Mouse (Mus musculus): ENCODE measurements around the gene Dync1i2. TPM values are rescaled to one million over a fixed set of nuclear protein-coding genes. Genes with fewer than 3 reads are reported as not detected.
A peak's percentile ranks its signal among the peaks of the same experiment; 100 is the strongest.

Gene Dync1i2
- polyA plus RNA-seq, 1 experiment from 2014 or later, result 80.9 TPM

- H3K4me2 ChIP-seq (ENCODE audit: low read length), result no peak overlapping the region
- no peak overlapping the region for H3K9ac ChIP-seq (ENCODE audit: low read depth, low read length)
- no peaks in the 10 kb centered on the region for H3K9me3 ChIP-seq (replicated peaks; ENCODE audit: low read length)
- WGBS, result 84% methylated on average over 2 of the region's 2 CpGs
- H3K4me1 ChIP-seq (replicated peaks; ENCODE audit: insufficient read depth, low read length), result no peaks in the 10 kb centered on the region
- no peaks in the 10 kb centered on the region for H3K27me3 ChIP-seq (ENCODE audit: insufficient read depth, low read length)
- TF ChIP-seq CTCF (IDR thresholded peaks at IDR 0.05; ENCODE audit: low read depth), result no peak
- H3K36me3 ChIP-seq (ENCODE audit: insufficient read depth, low read length), result 0 out of 2 replicates have a peak, but pooled peaks cover 5% of the 10 kb centered on the region
- ATAC-seq (replicated peaks; ENCODE audit: low FRiP score, low read depth) (no peak), DNase-seq (ENCODE audit: low spot score) (no peak)
- H3K4me3 ChIP-seq (replicated peaks; ENCODE audit: low read depth, low read length), result no peak overlapping the region
- H3K27ac ChIP-seq, result no peak overlapping the region
Observed at GRCm38 (mm10) chr2:71241505-71241904, 30.0 kb downstream of the Dync1i2 start.

GRCm38 (mm10) chr2:71242180-71242579 is 30.7 kb downstream of the Dync1i2 start:
- no peak overlapping the region for H3K9ac ChIP-seq (ENCODE audit: low read depth, low read length)
- WGBS, result 85% methylated on average over 3 of the region's 3 CpGs
- 0 out of 2 replicates have a peak, but pooled peaks cover 4% of the 10 kb centered on the region for H3K36me3 ChIP-seq (ENCODE audit: insufficient read depth, low read length)
- no peaks in the 10 kb centered on the region for H3K4me1 ChIP-seq (replicated peaks; ENCODE audit: insufficient read depth, low read length)
- H3K9me3 ChIP-seq (replicated peaks; ENCODE audit: low read length), result no peaks in the 10 kb centered on the region
- ATAC-seq (replicated peaks; ENCODE audit: low FRiP score, low read depth) (no peak), DNase-seq (ENCODE audit: low spot score) (no peak)
- no peak overlapping the region for H3K4me2 ChIP-seq (ENCODE audit: low read length)
- TF ChIP-seq CTCF (IDR thresholded peaks at IDR 0.05; ENCODE audit: low read depth), result peak; percentile 27; the same call in 1 of the 2 replicates
- H3K27me3 ChIP-seq (ENCODE audit: insufficient read depth, low read length), result no peaks in the 10 kb centered on the region
- no peak overlapping the region for H3K4me3 ChIP-seq (replicated peaks; ENCODE audit: low read depth, low read length)
- no peak overlapping the region for H3K27ac ChIP-seq

DNA sequence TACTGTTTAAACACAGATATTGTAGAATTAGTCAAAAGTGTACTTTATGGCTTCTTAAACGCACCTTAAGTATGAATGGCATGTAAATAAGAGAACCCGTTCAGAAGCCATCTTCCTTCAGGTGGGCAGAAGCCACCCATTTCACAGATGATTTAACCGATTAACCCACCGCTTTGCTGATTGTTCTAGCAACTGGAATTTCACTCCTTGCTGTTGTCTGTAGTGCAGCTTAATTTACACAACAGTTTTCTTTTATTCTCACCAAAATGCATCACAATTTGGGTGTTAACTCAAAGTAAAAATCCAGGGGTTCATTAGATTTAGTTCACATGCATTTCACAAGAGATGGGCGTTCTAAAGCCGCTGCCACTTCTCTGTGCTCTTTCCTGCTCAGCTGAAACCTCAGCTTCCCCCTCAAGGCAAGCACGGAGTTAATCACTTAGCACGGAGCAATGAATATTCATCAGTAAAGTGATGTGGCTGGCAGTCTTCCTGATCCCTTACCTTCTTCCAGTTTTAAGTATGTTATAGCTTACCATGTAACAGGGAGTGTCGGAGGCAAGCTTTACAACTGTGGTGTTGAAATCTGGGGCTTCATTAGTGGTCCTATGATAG is 31.7 kb downstream of the Dync1i2 start:
- no peak overlapping the region for H3K4me3 ChIP-seq (replicated peaks; ENCODE audit: low read depth, low read length)
- no peaks in the 10 kb centered on the region for H3K9me3 ChIP-seq (replicated peaks; ENCODE audit: low read length)
- ATAC-seq (replicated peaks; ENCODE audit: low FRiP score, low read depth), result no peak
- WGBS, result 71% methylated on average over 9 of the region's 9 CpGs
- no peak for DNase-seq (ENCODE audit: low spot score)
- H3K4me1 ChIP-seq (replicated peaks; ENCODE audit: insufficient read depth, low read length), result no peaks in the 10 kb centered on the region
- 0 out of 2 replicates have a peak, but pooled peaks cover 8% of the 10 kb centered on the region for H3K36me3 ChIP-seq (ENCODE audit: insufficient read depth, low read length)
- H3K4me2 ChIP-seq (ENCODE audit: low read length), result no peak overlapping the region
- no peak overlapping the region for H3K9ac ChIP-seq (ENCODE audit: low read depth, low read length)
- TF ChIP-seq CTCF (IDR thresholded peaks at IDR 0.05; ENCODE audit: low read depth), result no peak
- no peaks in the 10 kb centered on the region for H3K27me3 ChIP-seq (ENCODE audit: insufficient read depth, low read length)
- H3K27ac ChIP-seq, result no peak overlapping the region

DNA sequence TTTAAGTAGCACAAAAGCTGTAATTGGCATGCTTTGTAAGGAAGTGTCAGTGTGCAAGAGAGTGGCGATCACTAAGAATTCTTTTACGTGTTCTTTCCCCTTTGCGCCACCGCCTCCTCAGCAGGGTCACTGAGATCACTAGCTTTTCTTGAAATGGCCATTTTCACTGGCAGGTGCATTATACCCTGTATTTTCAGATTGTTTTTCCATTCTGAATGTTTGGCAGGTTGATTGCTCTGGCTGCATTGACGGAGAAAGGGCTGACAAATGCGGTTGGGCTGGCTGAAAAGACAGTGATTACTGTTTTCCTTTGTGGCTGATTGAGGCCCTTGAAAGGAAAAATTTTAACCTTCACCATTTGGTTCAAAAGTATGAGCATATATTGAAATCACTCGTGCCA is 33.3 kb downstream of the Dync1i2 start:
- 85% methylated on average over 7 of the region's 7 CpGs for WGBS
- no peak overlapping the region for H3K9ac ChIP-seq (ENCODE audit: low read depth, low read length)
- no peaks in the 10 kb centered on the region for H3K9me3 ChIP-seq (replicated peaks; ENCODE audit: low read length)
- H3K4me3 ChIP-seq (replicated peaks; ENCODE audit: low read depth, low read length), result no peak overlapping the region
- H3K27ac ChIP-seq, result no peak overlapping the region
- H3K4me1 ChIP-seq (replicated peaks; ENCODE audit: insufficient read depth, low read length), result no peaks in the 10 kb centered on the region
- peaks cover 14% of the 10 kb centered on the region for H3K36me3 ChIP-seq (ENCODE audit: insufficient read depth, low read length)
- ATAC-seq (replicated peaks; ENCODE audit: low FRiP score, low read depth), result no peak
- TF ChIP-seq CTCF (IDR thresholded peaks at IDR 0.05; ENCODE audit: low read depth), result no peak
- DNase-seq (ENCODE audit: low spot score), result no peak
- no peak overlapping the region for H3K4me2 ChIP-seq (ENCODE audit: low read length)
- no peaks in the 10 kb centered on the region for H3K27me3 ChIP-seq (ENCODE audit: insufficient read depth, low read length)

GRCm38 (mm10) chr2:71245416-71245815 is 33.9 kb downstream of the Dync1i2 start:
- no peak for ATAC-seq (replicated peaks; ENCODE audit: low FRiP score, low read depth)
- H3K27ac ChIP-seq, result no peak overlapping the region
- H3K4me3 ChIP-seq (replicated peaks; ENCODE audit: low read depth, low read length), result no peak overlapping the region
- DNase-seq (ENCODE audit: low spot score), result peak; percentile 49
- no peak overlapping the region for H3K4me2 ChIP-seq (ENCODE audit: low read length)
- H3K36me3 ChIP-seq (ENCODE audit: insufficient read depth, low read length), result peaks cover 19% of the 10 kb centered on the region
- no peaks in the 10 kb centered on the region for H3K4me1 ChIP-seq (replicated peaks; ENCODE audit: insufficient read depth, low read length)
- WGBS, result 84% methylated on average over 3 of the region's 3 CpGs
- TF ChIP-seq CTCF (IDR thresholded peaks at IDR 0.05; ENCODE audit: low read depth), result peak; percentile 32; the same call in 1 of the 2 replicates
- H3K27me3 ChIP-seq (ENCODE audit: insufficient read depth, low read length), result no peaks in the 10 kb centered on the region
- no peaks in the 10 kb centered on the region for H3K9me3 ChIP-seq (replicated peaks; ENCODE audit: low read length)
- no peak overlapping the region for H3K9ac ChIP-seq (ENCODE audit: low read depth, low read length)

GRCm38 (mm10) chr2:71246096-71246495 is 34.6 kb downstream of the Dync1i2 start:
- H3K4me1 ChIP-seq (replicated peaks; ENCODE audit: insufficient read depth, low read length), result no peaks in the 10 kb centered on the region
- H3K27me3 ChIP-seq (ENCODE audit: insufficient read depth, low read length), result no peaks in the 10 kb centered on the region
- no peak for ATAC-seq (replicated peaks; ENCODE audit: low FRiP score, low read depth)
- H3K4me3 ChIP-seq (replicated peaks; ENCODE audit: low read depth, low read length), result no peak overlapping the region
- H3K4me2 ChIP-seq (ENCODE audit: low read length), result no peak overlapping the region
- WGBS, result 60% methylated on average over 5 of the region's 5 CpGs
- H3K36me3 ChIP-seq (ENCODE audit: insufficient read depth, low read length), result peaks cover 26% of the 10 kb centered on the region
- TF ChIP-seq CTCF (IDR thresholded peaks at IDR 0.05; ENCODE audit: low read depth), result no peak
- no peak overlapping the region for H3K9ac ChIP-seq (ENCODE audit: low read depth, low read length)
- H3K27ac ChIP-seq, result no peak overlapping the region
- DNase-seq (ENCODE audit: low spot score), result no peak
- H3K9me3 ChIP-seq (replicated peaks; ENCODE audit: low read length), result no peaks in the 10 kb centered on the region

- Histone ChIP-seq H3K27ac (no peak overlapping the region), H3K9ac (ENCODE audit: low read depth, low read length) (no peak overlapping the region), H3K27me3 (ENCODE audit: insufficient read depth, low read length) (no peaks in the 10 kb centered on the region), H3K4me1 (replicated peaks; ENCODE audit: insufficient read depth, low read length) (no peaks in the 10 kb centered on the region), H3K4me2 (ENCODE audit: low read length) (no peak overlapping the region), H3K4me3 (replicated peaks; ENCODE audit: low read depth, low read length) (no peak overlapping the region), H3K9me3 (replicated peaks; ENCODE audit: low read length) (no peaks in the 10 kb centered on the region), H3K36me3 (ENCODE audit: insufficient read depth, low read length) (peaks cover 38% of the 10 kb centered on the region)
- ATAC-seq (replicated peaks; ENCODE audit: low FRiP score, low read depth) (no peak), DNase-seq (ENCODE audit: low spot score) (no peak)
- WGBS, result 71% methylated on average over 3 of the region's 3 CpGs
- TF ChIP-seq CTCF (IDR thresholded peaks at IDR 0.05; ENCODE audit: low read depth), result no peak
Observed at GRCm38 (mm10) chr2:71248071-71248470, 36.6 kb downstream of the Dync1i2 start.

Data from kidney, postnatal 0 days (tissue).